Mouse (Mus musculus) brain, embryonic 14.5 days (tissue): Measurements from ENCODE around the gene 4931409K22Rik.

Experiments used
- CTCF ChIP-seq: fragments of 200-500 bp; IDR thresholded peaks from 2 replicates; pipeline ENCODE4 v1.5.1; 2012; ENCODE audit warnings: inconsistent platforms, mild to moderate bottlenecking, moderate library complexity, borderline replicate concordance; ENCODE audit not compliant: insufficient read depth, insufficient read length; ENCODE audit errors: extremely low read depth
- POLR2A ChIP-seq: fragments of 200-500 bp; IDR thresholded peaks from 2 replicates; pipeline ENCODE4 v1.6.1; 2012; ENCODE audit warnings: mild to moderate bottlenecking, inconsistent platforms, borderline replicate concordance; ENCODE audit not compliant: poor library complexity, insufficient read depth, insufficient read length, severe bottlenecking; ENCODE audit errors: extremely low read depth

DNA sequence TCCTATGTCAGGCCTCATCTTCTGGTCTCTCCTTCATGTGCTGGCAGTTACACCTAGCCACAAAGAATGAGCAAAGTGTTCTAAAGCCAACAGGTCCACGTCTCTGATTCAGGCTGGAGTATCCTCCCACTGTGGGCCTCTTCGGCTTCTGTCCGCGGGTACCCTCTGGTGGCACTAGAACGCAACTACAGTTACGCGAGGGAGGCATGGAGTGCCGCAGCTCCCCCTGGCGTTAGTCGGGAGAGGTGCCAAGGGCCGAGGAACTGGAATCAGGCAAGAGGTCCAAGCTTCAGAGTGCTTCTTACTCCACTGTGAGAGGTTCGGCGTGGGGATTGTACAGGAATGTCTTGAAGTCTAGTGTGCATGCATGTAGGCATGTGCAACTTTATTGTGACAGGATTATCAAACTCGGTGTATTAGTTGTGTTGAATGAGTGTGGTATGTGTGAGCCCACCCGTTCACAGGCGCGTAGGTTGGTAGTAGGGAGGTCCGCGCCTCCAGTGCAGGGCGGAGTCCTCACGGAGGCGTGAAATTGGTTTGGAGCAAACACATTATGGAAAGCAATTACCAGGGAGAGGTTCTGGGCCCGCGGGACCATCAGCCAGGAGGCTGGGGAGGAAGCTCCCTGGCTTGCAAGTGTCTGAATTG lies 26.4 kb downstream of the 4931409K22Rik start:
- TF ChIP-seq POLR2A, result no peak
- peak; percentile 100 for TF ChIP-seq CTCF
